Mouse (Mus musculus) R1 (cell line): ENCODE measurements around the gene 2310022A10Rik.

ENCODE experiments used
- DNase-seq: peaks from one replicate; pipeline ENCODE4 v3.0.0-alpha.2; 2018; ENCODE audit warnings: low read depth, low spot score

2310022A10Rik gene

DNA sequence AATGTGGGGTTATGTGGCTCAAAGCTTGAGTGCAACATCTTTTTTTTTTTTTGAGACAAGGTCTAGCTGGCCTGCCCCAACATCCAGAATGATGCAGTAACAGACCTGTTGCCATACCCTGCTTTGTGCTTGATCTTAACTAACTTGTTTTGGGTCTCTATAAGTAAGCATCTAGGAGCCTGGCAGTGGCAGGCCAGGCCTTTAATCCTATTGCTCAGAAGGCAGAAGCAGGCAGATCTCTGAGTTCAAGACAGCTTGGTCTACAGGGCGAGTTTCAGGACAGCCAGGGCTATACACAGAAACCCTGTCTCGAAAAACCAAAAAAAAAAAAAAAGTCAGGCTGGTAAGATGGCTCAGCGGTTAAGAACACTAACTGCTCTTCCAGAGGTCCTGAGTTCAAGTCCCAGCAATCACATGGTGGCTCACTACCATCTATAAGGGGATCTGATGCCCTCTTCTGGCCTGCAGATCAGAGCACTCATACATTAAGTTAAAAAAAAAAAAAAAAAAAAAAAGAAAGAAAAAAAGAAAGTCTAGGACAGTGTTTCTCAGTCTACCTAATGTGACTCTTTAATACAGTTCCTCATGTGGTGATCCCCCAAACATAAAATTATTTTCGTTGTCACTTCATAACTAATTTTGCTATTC, 37.7 kb downstream of the 2310022A10Rik start:
- DNase-seq: peak; percentile 44

DNA sequence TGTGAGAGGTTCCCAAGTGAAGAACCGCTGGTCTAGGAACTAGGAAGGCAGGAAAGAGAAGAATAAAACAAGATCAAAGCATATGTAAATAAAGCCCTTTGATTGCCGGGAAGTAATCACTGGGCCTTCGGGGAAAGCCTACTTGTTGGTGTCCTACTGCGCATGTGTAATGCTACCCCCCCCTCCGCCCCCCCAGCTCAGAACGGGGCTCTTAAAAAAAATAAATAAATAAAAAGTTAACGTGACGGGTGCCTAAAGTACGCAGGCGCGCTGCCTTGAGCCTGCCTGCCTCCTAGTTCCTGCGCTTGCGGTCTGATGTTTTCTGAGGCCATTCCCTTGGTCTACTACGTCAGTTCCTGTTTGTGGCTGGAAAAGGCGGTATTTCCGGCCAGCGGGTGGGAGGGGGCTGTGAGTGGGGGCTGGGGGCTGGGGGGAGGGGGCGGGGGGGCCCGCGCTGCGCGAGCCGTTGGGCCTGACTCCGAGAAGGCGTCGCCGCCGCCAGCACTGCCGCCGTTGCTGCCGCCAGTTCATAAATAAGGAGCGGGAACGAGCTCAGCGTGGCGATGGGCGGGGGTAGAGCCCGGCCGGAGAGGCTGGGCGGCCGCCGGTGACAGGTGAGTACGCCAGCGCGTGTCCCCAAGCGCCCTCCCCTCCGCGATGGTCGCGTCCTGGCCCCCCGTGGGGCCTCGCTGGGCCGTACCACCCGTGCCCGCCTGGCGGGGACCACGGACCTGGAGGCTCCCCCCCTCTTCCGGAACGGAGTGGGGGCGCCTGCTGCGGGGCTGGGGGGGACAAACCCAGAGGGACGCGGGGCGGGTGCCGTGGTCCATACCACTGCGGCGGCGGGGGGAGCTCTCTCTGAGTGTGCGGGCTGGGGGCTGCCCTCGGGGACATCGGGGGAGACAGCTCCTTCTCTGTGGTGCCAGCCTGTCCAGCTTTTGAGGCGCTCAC, 38.5 kb downstream of the 2310022A10Rik start, which contains the start of gene Akt2:
Gene Akt2 (plus strand): TSS at position 287 of the 951 bp plus-strand sequence.
- peak; percentile 98 for DNase-seq

DNA sequence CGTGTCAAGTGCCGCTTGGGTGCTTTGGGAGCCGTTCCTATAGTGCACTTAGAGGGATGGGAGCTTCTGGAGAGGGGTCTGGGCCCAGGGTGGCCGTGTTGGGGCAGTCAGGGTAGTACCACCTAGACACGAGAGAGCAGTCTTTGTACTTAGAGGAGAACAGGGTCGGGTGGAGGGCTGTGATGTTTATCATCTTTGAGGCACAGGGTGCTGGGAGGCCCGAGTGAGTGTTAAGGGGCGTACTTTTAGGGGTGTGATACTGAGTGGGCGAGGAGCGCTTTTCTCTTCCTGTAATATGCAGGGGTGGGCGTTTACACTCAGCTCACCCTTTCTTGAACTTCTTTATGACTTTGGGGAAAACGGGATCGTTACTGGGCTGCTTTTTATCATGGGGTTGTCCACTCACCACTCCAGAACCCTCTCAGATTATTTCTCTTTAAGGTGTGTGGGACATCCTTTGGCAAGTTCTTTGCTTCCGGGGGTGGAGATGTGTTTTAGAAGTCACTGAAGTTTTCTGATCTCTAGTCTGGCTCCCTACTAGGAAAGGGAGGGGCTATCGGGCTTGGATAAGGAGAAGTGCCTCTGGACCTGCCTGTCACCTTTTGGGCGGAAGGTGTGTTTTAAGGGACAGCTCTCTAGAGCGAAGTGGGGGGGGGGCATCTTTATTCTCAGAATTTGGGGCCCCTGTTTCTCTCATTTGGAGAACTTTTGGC, 39.3 kb downstream of the 2310022A10Rik start:
- peak; percentile 77 for DNase-seq

DNA sequence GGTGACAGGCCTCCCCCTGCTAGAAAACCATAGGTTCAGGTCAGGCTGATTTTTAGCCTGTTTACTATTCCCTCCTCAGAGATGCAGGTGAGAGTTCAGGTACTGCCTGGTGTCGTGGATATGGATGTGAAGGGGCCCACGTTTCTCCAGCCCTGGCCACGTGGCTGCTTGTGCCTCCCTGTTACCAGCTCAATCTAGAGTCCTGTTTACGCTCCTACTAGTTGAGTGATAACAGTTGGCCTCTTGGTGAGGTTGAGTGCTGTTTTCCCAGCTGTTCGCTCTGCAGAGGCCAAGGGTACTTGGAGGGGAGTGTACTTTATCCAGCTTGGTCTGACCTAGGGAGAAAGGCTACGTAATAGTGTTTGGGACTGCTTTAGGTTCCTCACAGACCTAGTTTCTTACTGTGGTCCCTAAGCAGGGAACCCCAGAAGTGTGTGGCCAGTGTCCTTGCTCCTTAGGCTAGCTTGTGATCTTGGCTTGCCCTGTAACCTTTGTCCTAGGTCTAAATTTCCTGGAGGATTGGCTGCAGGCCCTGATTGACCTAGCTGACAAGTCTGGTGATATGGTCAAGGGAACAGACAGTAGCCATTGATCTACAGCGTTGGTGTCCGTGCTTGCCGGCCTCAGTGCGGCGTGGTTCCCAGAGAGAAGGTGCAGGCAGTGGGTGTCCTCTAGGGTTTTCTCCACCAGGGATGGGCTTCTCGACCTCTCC, 40.1 kb downstream of the 2310022A10Rik start:
- no peak for DNase-seq

DNA sequence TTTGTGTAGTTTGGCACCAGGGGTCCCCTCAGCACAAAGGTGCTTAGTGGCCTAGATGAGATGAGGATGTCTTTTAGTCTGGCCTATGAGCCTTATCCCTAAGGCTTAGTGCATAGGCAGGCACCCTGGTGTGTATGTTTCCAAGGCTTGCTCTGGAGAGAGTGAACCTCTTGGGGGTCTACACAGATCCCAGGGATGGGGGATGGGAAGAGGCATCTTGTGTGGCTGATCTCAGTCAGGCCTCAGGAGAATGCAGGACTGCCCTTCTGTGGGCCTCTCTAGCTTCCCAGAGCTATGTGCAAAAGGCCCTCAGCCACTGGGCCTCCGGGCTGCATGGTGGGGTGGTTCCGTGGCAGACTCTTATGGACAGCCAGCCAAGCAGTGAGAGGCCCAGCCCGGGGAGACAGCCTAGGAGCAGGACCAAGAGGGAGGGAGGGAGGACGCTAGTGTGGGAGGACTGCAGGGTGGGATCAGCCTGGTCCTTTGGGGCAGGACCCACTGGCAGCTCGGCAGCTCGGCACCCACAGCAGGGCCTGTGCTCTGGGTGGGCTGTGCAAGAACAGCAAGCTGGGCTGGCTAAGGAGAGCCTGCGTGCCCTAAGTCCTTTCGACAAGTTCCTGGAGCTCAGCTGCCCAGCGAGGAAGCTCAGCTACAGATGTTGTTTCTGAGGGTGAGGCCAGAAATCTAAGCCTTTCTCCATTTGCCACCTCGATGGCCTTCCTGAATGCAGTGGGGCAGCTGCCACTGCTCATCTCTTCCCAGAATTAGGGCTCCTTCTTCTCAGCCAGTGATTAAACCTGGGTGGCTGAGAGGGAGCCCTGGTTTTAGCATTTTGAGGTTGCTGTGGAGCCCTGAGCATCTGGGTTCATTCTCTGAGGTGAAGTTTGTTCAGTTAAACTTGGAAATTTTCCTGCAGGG, 43.8 kb downstream of the 2310022A10Rik start:
- DNase-seq: no peak

DNA sequence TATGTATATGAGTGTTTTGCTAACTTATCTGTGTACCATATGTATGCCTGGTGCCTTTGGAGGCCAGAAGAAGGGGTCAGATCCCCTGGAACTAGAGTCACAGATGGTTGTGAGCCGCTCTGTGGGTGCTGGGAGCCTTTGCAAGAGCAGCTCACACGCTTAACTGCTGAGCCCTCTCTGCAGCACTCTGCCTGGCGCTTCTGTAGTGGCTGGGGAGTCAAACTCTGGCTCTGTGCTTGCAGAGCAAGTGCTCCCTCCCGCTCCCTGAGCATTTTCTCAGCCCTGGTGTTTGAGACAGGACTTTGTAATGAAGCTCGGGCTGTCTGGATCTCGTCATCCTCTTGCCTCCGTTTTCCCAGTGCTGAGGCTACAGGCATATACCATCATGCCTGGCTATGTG, 45.0 kb downstream of the 2310022A10Rik start:
- no peak for DNase-seq

DNA sequence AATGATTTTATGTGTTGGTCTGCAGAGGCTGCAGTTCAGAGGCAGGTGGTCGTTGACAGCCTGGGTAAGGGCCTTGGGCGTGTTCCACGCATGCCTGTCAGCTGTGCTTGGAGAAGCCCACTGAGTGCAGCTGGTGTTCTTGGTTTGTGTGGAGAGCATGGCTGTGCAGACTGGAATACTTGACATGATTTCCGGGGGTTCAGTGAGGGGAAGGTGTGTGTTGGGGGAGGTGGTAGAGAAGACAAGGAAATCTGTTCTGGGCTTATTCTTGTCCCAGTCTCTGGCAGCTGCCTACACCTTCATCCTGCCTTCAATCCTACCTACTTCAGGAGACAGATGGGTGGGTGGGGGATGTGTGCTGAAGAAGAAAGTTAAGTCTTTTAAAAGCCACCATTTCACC, 48.6 kb downstream of the 2310022A10Rik start:
- no peak for DNase-seq

DNA sequence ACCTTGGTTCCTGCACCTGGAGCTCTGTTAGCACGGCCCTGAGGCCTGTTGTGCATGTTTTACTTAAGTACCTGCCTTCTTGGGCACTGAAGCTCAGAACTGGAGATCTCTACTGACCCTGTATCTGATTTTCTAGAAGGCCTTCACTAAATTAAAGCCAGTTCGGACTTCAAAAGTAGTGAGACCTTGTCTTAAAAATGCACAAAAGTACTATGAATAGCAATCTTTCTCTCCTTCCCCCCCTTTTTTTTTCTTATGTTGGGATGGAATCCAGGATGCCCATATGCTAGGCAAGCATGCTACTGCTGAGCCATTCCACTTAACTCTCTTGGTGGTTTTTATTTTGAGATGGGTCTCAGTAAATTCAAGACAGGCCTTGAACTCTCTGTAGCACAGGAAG, 49.1 kb downstream of the 2310022A10Rik start:
- DNase-seq: no peak

DNA sequence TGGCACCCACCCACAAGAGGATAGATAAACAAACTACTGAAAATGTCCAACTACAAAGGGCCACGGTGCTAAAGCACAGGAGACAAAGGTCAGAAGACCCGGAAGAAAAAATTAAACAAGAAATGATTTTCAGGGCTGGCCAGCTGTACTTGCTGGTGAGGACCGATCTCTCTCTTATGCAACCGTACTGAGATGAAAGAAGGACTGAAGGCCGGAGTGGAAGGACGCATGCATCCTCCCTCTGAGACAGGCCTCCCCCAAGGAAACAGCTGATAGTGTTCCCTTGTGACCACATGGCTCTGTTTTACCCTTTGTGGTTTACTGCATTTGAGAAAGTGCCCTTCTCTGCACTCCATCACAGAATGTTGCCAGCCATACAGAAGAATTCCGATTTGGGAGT, 49.8 kb downstream of the 2310022A10Rik start:
- DNase-seq: no peak

DNA sequence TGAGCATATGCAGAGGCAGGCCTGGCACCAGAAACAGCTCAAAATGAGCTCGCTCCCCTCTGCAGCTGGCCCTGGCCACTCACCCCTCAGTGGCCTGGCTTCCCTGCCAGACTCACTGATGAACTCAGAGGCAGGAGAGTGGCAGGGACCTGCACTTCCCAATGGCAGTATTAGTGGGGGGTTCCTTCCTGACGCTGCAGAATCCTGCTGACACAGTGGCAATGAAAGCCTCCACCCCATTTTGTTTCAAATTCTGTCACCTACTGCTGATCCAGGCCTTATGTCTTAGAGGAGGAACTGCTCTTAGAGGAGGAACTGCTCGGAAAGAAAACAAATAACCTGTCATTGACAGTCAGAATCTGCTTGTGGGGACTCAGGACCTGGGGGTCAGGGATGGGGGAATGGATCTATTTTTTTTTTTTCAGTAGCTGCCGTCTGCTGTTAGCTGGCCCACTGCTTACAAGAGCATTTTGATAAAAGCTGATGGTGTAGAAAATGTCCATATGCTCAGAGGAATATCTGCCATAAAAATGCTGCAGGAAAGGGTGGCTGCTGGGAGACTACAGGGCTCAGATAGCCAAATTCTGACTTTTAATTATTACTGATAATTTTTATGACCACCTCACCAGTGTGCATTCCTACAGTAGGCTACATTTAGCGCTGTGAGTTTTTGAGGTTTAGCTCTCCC, 51.8 kb downstream of the 2310022A10Rik start:
- no peak for DNase-seq

DNA sequence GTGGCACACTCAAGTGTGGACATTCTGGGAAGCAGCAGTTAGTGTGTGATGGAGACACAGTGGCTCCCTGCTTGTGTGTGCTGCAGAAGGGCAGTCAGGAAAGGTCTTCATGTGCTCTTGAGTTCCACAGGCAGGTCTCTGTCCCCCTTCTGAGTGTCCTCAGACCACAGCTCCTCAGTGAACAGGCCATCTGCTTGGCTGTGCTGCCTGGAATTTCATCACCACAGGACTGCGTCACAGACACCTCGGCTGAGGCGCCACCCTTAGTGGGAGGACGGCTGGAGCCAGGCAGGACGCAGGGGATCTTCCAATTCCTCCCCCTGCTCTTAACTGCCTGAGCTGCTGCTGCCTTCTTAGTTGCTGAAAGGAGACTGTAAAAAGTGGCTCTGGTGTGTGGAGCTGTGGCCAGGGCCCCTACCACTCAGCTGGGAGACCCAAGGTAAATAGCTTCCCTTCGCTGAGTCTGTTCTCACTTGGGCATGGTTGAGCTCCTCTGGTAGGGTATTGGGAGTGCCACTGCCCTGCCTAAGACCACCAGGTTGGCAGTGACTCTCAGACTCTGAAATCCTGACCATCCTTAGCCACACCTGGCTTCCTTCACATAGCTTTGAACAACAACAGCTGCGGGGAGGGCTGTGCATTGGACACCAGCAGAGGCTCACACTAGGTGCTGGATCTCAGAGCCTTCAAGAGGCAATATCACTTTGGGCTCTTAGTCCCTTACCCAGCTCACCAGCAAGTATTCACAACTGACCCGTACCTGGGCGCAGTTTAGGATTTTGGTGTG, 52.7 kb downstream of the 2310022A10Rik start:
- DNase-seq: no peak

DNA sequence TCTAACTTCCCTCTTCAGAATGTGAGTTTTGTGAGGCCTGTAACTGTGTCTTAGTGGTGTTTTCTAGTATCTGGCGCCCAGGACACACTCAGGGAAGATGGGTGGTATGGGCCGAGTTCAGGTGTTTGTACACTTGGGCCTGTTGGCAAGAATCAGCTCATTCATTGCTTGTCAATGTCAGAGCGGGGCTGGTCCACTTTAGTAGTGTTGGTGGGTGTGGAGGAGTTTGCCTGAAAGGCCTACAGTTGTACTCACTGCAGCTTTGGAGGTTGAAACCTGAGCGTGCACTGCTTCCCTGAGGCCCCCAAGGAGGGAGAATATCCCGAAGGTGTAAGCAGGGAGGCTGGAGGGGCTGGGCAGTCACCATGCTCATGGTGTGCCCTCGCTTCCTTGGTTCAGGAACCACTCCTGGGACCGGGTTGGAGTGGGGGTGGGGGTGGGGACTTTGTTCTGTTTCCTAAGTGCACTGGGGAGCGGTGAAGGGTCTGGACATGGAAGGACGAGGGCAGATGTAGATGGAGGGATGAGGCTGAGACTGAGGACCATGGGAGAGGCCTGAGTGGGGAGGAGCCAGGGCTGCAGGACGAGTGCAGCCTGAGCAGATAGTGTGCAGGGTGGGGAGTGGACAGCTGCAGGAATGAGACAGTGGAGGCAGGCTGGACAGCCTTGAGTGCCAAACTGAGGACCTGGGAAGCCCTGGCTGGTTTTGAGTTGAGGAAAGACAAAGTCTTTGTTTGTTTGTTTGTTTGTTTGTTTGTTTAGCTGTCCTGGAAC, 53.6 kb downstream of the 2310022A10Rik start:
- no peak for DNase-seq

DNA sequence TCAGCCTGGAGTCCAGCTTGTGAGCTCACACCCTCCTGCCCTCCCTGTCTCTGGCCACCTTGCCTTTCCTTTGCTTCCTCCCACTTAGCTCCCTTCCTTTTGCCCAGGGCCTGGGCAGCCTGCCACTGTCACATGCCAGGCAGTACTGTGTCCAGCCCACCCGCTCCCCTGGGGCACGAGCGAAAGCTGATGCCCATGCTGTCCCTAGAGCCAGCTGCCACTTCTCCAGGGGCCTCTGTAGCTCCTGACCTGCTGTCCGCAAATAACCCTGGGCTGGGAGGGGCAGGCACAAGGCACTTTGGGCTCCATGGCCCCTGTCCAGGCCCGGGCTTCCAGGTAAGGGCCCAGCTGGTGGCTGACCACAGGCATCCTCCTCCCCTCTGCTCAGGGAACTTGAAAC, 54.5 kb downstream of the 2310022A10Rik start:
- no peak for DNase-seq

DNA sequence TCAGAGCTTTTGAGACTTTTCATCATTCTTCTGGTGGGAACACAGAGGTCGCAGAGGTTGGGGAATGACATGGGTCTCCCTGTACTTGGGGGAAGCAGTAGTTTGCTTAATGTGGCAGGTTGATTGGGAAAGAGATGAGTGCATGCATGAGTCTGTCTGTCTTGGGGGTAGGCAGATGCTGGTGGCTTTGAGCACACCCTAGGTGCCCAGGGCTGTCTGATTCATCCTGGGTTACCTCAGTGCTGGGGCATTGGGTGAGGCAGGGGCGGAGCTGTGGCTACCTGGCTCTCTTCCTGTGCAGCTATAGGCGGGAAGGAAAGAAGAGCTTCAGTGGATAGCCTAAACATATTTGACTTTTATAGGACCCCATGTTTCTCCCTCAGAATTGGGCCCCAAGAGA, 55.1 kb downstream of the 2310022A10Rik start:
- DNase-seq: no peak

DNA sequence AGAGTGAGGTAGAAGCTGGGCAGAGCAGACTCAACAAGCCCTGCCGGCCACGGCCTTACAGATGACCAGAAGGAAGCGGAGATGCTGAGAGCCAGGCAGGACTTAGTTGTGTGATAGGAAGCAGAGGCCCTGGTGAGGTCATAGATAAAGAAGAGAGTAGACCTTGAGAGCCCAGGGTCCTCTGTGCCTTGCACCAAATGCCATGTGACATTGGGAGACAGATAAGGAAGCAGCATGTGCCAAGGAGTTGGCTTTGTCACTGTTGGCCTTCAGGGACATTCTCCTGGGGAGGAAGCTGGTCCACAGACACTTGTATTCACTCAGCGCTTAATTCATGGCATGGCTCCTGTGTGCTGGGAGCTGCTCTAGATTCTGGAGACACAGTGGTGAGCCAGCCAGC, 56.3 kb downstream of the 2310022A10Rik start:
- no peak for DNase-seq

DNA sequence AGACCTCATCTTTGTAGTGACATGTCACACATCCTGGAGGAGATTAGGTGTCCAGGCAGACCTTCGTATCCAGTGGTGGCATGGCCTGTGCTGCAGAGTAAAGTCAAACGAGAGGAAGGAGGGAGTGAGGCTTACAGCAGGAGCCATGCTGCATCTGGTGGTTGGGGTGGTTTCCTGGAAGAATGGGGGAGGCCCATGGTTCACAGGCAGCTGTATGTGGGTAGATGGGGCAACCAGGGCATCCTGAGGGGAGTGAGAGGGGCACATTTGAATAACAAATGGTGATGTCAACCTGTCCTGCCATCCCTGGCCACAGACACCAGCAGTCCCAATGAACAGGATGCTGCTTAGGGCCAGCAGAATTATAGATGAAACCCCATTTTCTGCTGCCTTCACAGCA, 56.7 kb downstream of the 2310022A10Rik start:
- DNase-seq: no peak

DNA sequence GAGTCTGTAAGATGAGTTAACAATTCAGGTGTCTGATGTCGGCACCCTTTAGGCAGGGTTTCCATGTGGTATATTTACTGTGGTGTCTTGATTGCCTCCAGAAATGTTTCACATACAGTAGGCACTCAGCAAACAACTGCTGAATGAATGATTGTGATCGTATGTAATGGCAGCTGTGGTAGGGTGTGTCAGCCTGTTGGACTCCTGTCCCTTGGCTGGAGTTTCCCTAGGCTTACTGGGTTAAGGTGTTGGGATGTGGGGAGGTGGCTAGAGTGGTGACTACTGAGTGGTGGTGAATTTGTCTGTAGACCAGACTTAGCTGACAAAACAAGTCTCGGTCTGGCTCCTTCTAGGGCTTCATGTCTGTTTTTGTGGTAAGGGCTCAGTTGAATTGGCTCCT, 57.3 kb downstream of the 2310022A10Rik start:
- no peak for DNase-seq

DNA sequence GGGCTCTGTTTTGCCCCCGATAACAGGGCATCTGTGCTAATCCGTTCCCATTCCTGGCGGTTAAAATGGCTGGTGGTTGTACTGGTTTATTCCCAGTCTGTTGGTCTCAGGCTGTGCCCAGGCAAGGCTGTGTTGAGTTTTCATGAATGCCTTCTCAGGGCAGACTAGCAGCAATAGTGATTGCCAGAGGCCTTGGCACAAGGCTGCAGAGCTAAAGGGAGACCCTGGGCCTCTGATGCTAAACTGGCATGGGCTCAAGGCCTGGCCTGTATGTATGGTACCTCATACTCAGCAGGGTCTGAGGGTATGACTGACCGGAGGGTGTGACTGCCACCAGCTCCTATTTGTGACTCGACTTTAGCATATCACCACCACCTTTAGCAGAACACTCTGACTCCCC, 57.8 kb downstream of the 2310022A10Rik start:
- no peak for DNase-seq
